Mouse (Mus musculus) megakaryocyte, embryonic 14.5 days (primary cell): ENCODE data around the gene Cd4.

ENCODE experiments used
- FLI1 ChIP-seq: IDR thresholded peaks from 2 replicates; pipeline ENCODE4 v1.6.1; 2012; ENCODE audit warnings: low read length, inconsistent platforms, mixed read lengths
- GATA1 ChIP-seq: IDR thresholded peaks from 3 replicates; pipeline ENCODE4 v1.6.1; 2012; ENCODE audit warnings: mixed read lengths, low read length, inconsistent platforms, borderline replicate concordance

DNA sequence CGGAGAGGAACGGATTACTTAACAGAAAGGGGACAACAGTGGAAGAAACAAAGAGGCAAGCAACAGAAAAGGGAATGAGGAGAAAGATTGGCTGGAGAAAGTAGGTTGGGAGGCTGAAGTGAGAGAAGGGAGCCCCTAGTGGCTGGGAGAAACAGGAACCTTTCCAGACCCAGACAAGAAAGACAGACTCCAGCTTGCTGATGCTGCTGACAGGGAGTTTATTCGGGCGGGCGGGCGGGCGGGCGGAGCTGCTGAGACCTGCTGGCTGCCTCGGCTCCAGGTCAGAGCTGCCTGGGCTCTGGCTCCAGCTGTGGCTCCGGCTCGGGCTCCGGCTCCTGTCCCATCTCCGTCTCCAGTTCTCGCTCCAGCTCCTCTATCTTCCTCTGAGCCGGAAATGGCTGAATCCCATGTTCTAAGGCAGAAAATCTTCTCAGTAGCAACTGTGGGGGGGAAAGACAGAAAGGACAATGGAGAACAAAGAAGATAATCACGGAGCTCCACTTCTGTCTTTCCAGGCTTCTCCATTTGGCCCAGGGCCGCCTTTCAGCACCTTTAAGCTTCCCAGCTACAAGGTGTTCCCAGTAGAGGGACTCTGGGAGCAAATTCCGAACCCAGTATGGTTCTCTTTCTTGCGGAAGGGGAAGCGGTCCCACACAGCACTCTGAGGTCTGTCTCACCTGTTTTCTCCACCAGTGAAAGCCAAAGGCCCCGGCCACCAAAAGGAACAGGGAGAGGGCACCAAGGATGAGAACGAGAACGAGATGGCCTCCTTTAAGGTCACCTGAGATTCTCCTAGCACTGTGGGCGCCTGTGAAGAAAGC, 16.4 kb upstream of the Cd4 start:
- TF ChIP-seq GATA1 (no peak), FLI1 (no peak)
